Mouse (Mus musculus): Measurements from ENCODE around the gene Synj2.

Synj2 gene

GRCm38 (mm10) chr17:5935680-5936079, 5.4 kb upstream of the Synj2 start:
- DNase-seq (ENCODE audit: low read depth): no peak

GRCm38 (mm10) chr17:5936276-5936675, 4.8 kb upstream of the Synj2 start:
- peak; percentile 43 for DNase-seq (ENCODE audit: low read depth)

GRCm38 (mm10) chr17:5937441-5937840, 3.6 kb upstream of the Synj2 start:
- peak; percentile 74 for DNase-seq (ENCODE audit: low read depth)

- DNase-seq (ENCODE audit: low read depth): no peak
These were observed 1.2 kb upstream of the Synj2 start for GRCm38 (mm10) chr17:5939871-5940270.

GRCm38 (mm10) chr17:5940792-5941191, 288 bp upstream of the Synj2 start:
- no peak for DNase-seq (ENCODE audit: low read depth)

GRCm38 (mm10) chr17:5942156-5942555, 1.1 kb downstream of the Synj2 start:
- DNase-seq (ENCODE audit: low read depth): no peak

GRCm38 (mm10) chr17:5943053-5943452, 2.0 kb downstream of the Synj2 start:
- no peak for DNase-seq (ENCODE audit: low read depth)

GRCm38 (mm10) chr17:5947039-5947438, 6.0 kb downstream of the Synj2 start:
- DNase-seq (ENCODE audit: low read depth): no peak

- no peak for DNase-seq (ENCODE audit: low read depth)
These were observed 11.4 kb downstream of the Synj2 start for GRCm38 (mm10) chr17:5952455-5952854.

GRCm38 (mm10) chr17:5956350-5957000, 15.4 kb downstream of the Synj2 start:
- no peak for DNase-seq (ENCODE audit: low read depth)

GRCm38 (mm10) chr17:5957097-5957496, 16.0 kb downstream of the Synj2 start:
- no peak for DNase-seq (ENCODE audit: low read depth)

GRCm38 (mm10) chr17:5958229-5958628, 17.1 kb downstream of the Synj2 start:
- DNase-seq (ENCODE audit: low read depth): no peak

- DNase-seq (ENCODE audit: low read depth): no peak
These were observed 17.6 kb downstream of the Synj2 start for GRCm38 (mm10) chr17:5958636-5959035.

- DNase-seq (ENCODE audit: low read depth): no peak
These were observed 18.0 kb downstream of the Synj2 start for GRCm38 (mm10) chr17:5959096-5959495.

GRCm38 (mm10) chr17:5959802-5960201, 18.7 kb downstream of the Synj2 start:
- DNase-seq (ENCODE audit: low read depth): no peak

- DNase-seq (ENCODE audit: low read depth): no peak
These were observed 22.7 kb downstream of the Synj2 start for GRCm38 (mm10) chr17:5963766-5964165.

GRCm38 (mm10) chr17:5965084-5965781, 24.2 kb downstream of the Synj2 start:
- DNase-seq (ENCODE audit: low read depth): no peak

GRCm38 (mm10) chr17:5966706-5967105, 25.6 kb downstream of the Synj2 start:
- DNase-seq (ENCODE audit: low read depth): no peak

- no peak for DNase-seq (ENCODE audit: low read depth)
These were observed 27.5 kb downstream of the Synj2 start for GRCm38 (mm10) chr17:5968562-5968961.

- no peak for DNase-seq (ENCODE audit: low read depth)
These were observed 28.2 kb downstream of the Synj2 start for GRCm38 (mm10) chr17:5969246-5969645.

GRCm38 (mm10) chr17:5970298-5970821, 29.3 kb downstream of the Synj2 start:
- DNase-seq (ENCODE audit: low read depth): no peak

GRCm38 (mm10) chr17:5973536-5973935, 32.5 kb downstream of the Synj2 start:
- no peak for DNase-seq (ENCODE audit: low read depth)

All from fibroblast of lung, adult 2 months (primary cell).